Mouse (Mus musculus) ES-E14 (cell line): ENCODE data around the gene Mrpl45. TPM values are rescaled to one million over a fixed set of nuclear protein-coding genes. Genes with fewer than 3 reads are reported as not detected.

Experiments used
- DNase-seq: peaks from one replicate; pipeline ENCODE4 v3.0.0-alpha.2; 2013; ENCODE audit warnings: low read depth, low spot score
- H3K27ac ChIP-seq: 2 replicates; pipeline ENCODE4 v1.5.1; 2012; ENCODE audit warnings: low read depth, mild to moderate bottlenecking, low read length, moderate library complexity, mixed read lengths; ENCODE audit not compliant: poor library complexity, insufficient read depth, severe bottlenecking
- H3K36me3 ChIP-seq: 2 replicates; pipeline ENCODE4 v1.6.1; 2012; ENCODE audit warnings: mild to moderate bottlenecking, low read length, moderate library complexity, mixed read lengths; ENCODE audit not compliant: control insufficient read depth, poor library complexity, insufficient read depth, severe bottlenecking
- H3K4me1 ChIP-seq, 2 experiments: fragments of 150-350 bp in 1 of 2; sonication (generic) in 1 of 2; 2 replicates each; pipeline ENCODE4 v1.6.1; 2012; ENCODE audit warnings: low read length in 2 of 2, mild to moderate bottlenecking in 1 of 2, mixed read lengths in 1 of 2; ENCODE audit not compliant: control insufficient read depth in 2 of 2, insufficient read depth in 2 of 2, poor library complexity in 1 of 2
- H3K4me3 ChIP-seq, 2 experiments: fragments of 150-350 bp in 1 of 2; sonication (generic) in 1 of 2; 2 replicates each; pipeline ENCODE4 v1.5.1; 2012; ENCODE audit warnings: low read length in 2 of 2, low read depth in 1 of 2, mild to moderate bottlenecking in 1 of 2, mixed read lengths in 1 of 2; ENCODE audit not compliant: insufficient read depth in 1 of 2, poor library complexity in 1 of 2, severe bottlenecking in 1 of 2
- H3K9ac ChIP-seq: 2 replicates; pipeline ENCODE4 v1.6.1; 2012; ENCODE audit warnings: low read depth, mild to moderate bottlenecking, low read length, mixed read lengths; ENCODE audit not compliant: poor library complexity, insufficient read depth, severe bottlenecking
- H3K9me3 ChIP-seq: fragments of 150-350 bp; sonication (generic); 2 replicates; pipeline ENCODE4 v1.6.1; 2012; ENCODE audit warnings: low read depth, mild to moderate bottlenecking, low read length; ENCODE audit not compliant: control insufficient read depth, insufficient read depth
- CHD2 ChIP-seq: IDR thresholded peaks from 2 replicates; pipeline ENCODE4 v1.6.1; 2014; ENCODE audit warnings: mild to moderate bottlenecking, low read depth, low read length, inconsistent platforms
- HCFC1 ChIP-seq: IDR thresholded peaks from 2 replicates; pipeline ENCODE4 v1.6.1; 2012; ENCODE audit warnings: low read length, inconsistent platforms, borderline replicate concordance; ENCODE audit not compliant: insufficient read depth
- MAFK ChIP-seq: IDR thresholded peaks from 2 replicates; pipeline ENCODE4 v1.6.1; 2014; ENCODE audit warnings: mild to moderate bottlenecking, low read depth, low read length, inconsistent platforms; ENCODE audit not compliant: insufficient read depth
- ZC3H11A ChIP-seq: IDR thresholded peaks from 2 replicates; pipeline ENCODE4 v1.6.1; 2012; ENCODE audit warnings: low read depth, mild to moderate bottlenecking, inconsistent platforms, low read length, borderline replicate concordance
- ZNF384 ChIP-seq: IDR thresholded peaks from 2 replicates; pipeline ENCODE4 v1.6.1; 2012; ENCODE audit warnings: low read depth, low read length, inconsistent platforms
- in situ Hi-C, 2 experiments: fragments of 600-800 bp; cut with MboI; formaldehyde crosslinking; loops; one replicate each; pipeline ENCODE4 v1.15.1; 2025; ENCODE audit warnings: low sequenced_read_pairs in 2 of 2, inconsistent platforms in 1 of 2; ENCODE audit not compliant: unreplicated experiment in 2 of 2
- total RNA-seq: library from RNA; depleted of rRNA; stranded (reverse); fragments of 300-350 nt; gene quantifications from 2 replicates; pipeline ENCODE4 v1.2.3, GENCODE M21; 2012

The Mrpl45 gene
- total RNA-seq, 1 experiment: 76.8 TPM

- Histone ChIP-seq H3K36me3 (no peaks in the 10 kb centered on the region; the same call in 1 of the 2 replicates), H3K27ac (no peak overlapping the region), H3K4me1 (peaks cover 6 to 35% of the 10 kb centered on the region in 2 experiments), H3K9ac (no peak overlapping the region; the same call in 1 of the 2 replicates), H3K9me3 (no peaks in the 10 kb centered on the region), H3K4me3 (peak overlapping the region; percentile 27 to 43; a peak in 2 of 4 replicates)
- in situ Hi-C loops: no loop called here
- no peak for DNase-seq
- TF ChIP-seq ZNF384: no peak
- no peak for TF ChIP-seq CHD2
- TF ChIP-seq ZC3H11A: no peak
- TF ChIP-seq MAFK: no peak
- TF ChIP-seq HCFC1: no peak
Measured at GRCm38 (mm10) chr11:97338302-97338976, 22.9 kb downstream of the Mrpl45 start.

GRCm38 (mm10) chr11:97338977-97339315 is 23.4 kb downstream of the Mrpl45 start:
- H3K4me3 ChIP-seq: peak overlapping the region in 1 of 2 experiments; percentile 27; a peak in 2 of 4 replicates
- H3K36me3 ChIP-seq: no peaks in the 10 kb centered on the region; the same call in 1 of the 2 replicates
- no peak overlapping the region for H3K27ac ChIP-seq
- no peak overlapping the region; the same call in 1 of the 2 replicates for H3K9ac ChIP-seq
- in situ Hi-C loops: no loop called here
- no peak for TF ChIP-seq ZNF384
- TF ChIP-seq HCFC1: no peak
- no peak for TF ChIP-seq MAFK
- TF ChIP-seq ZC3H11A: no peak
- no peak for TF ChIP-seq CHD2
- no peaks in the 10 kb centered on the region for H3K9me3 ChIP-seq
- H3K4me1 ChIP-seq: peaks cover 4 to 32% of the 10 kb centered on the region in 2 experiments; a peak in 3 of 4 replicates
- DNase-seq: no peak

GRCm38 (mm10) chr11:97343175-97343574 is 27.7 kb downstream of the Mrpl45 start:
- Histone ChIP-seq H3K36me3 (no peaks in the 10 kb centered on the region; the same call in 1 of the 2 replicates), H3K4me3 (no peak overlapping the region; a peak in 1 of 4 replicates), H3K27ac (no peak overlapping the region), H3K9me3 (no peaks in the 10 kb centered on the region), H3K4me1 (no peaks in the 10 kb centered on the region; a peak in 1 of 4 replicates), H3K9ac (no peak overlapping the region)
- in situ Hi-C loops: no loop called here
- no peak for DNase-seq
- TF ChIP-seq HCFC1 (no peak), ZC3H11A (no peak), MAFK (no peak), ZNF384 (no peak), CHD2 (no peak)

GRCm38 (mm10) chr11:97343619-97344018 is 28.1 kb downstream of the Mrpl45 start:
- peak overlapping the region; percentile 27 to 54; a peak in 3 of 4 replicates for H3K4me3 ChIP-seq
- no peaks in the 10 kb centered on the region; the same call in 1 of the 2 replicates for H3K36me3 ChIP-seq
- no peak overlapping the region for H3K27ac ChIP-seq
- in situ Hi-C loops: no loop called here
- H3K9me3 ChIP-seq: no peaks in the 10 kb centered on the region
- H3K4me1 ChIP-seq: no peaks in the 10 kb centered on the region; a peak in 1 of 4 replicates
- no peak for TF ChIP-seq HCFC1
- no peak for TF ChIP-seq ZC3H11A
- TF ChIP-seq ZNF384: no peak
- TF ChIP-seq CHD2: no peak
- no peak for TF ChIP-seq MAFK
- H3K9ac ChIP-seq: no peak overlapping the region
- no peak for DNase-seq
